Mouse (Mus musculus): ENCODE data around the gene Zdhhc5. TPM values are rescaled to one million over a fixed set of nuclear protein-coding genes. Genes with fewer than 3 reads are reported as not detected.

Zdhhc5 gene
- 56.6 to 59.0 TPM (median 58.3 TPM) in 4 replicates for total RNA-seq (2023)

GRCm38 (mm10) chr2:84714811-84715561, at the start of gene Zdhhc5:
Gene Zdhhc5 (minus strand): TSS chr2:84715180.

GRCm38 (mm10) chr2:84743561-84743960, 28.6 kb upstream of the Zdhhc5 start, which contains the start of gene Gm19426:
Gene Gm19426 (minus strand): TSS chr2:84743655.

GRCm38 (mm10) chr2:84733579-84734300, 18.8 kb upstream of the Zdhhc5 start, which contains the start of gene Ypel4:
Gene Ypel4 (plus strand): TSS chr2:84734058.

GRCm38 (mm10) chr2:84727172-84727858, 12.3 kb upstream of the Zdhhc5 start, which contains the start of gene Clp1:
Gene Clp1 (minus strand): TSS chr2:84727350.

GRCm38 (mm10) chr2:84679016-84679415, 36.0 kb downstream of the Zdhhc5 start, which contains the start of gene Tmx2:
Gene Tmx2 (minus strand): TSS chr2:84679140.

GRCm38 (mm10) chr2:84677968-84678880, 36.8 kb downstream of the Zdhhc5 start, which contains the start of the genes Gm28635 and Med19:
Gene Gm28635 (minus strand): TSS chr2:84678041.
Gene Med19 (plus strand): TSS chr2:84678402.

GRCm38 (mm10) chr2:84670569-84670933, 44.4 kb downstream of the Zdhhc5 start, which contains the start of gene Selenoh:
Gene Selenoh (minus strand): TSS chr2:84670770.

GRCm38 (mm10) chr2:84658806-84659205, 56.2 kb downstream of the Zdhhc5 start, which contains the start of gene Btbd18:
Gene Btbd18 (plus strand): TSS chr2:84659079.

DNA sequence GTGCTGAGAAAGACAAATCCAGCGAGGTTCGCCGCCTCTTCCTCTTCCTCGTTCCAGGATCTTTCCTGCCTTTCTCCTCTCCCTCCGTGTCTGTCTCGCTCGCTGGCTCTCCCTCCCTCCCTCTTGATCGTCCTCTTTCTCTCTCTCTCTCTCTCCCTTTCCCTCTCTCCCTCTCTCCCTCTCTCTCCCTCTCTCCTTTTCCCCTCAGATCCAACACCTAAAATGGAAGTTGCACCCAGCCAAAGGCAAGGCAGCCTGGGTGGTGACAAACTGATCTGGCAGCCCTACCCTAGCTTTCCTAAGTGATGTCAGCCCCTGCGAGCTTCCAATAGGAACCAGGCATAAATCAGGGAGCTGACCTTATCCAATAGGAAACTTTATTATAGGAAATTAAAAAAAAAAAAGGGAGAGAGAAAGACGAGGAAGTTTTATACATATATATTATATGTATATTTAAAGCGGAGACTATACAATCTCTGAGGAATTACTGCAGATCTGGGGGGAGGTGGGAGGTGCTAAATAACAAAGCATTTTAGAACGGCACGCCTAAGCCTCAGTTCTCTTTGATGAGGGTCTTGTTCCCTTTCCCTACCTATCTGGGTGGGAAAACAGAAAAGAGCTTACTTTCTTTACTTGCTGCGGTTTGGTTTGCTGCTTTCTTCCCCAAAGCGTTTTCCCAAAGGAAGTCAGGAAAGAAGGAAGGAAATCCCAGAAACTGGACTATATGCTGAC, 64.3 kb downstream of the Zdhhc5 start, which contains the start of gene Ctnnd1:
Gene Ctnnd1 (minus strand): TSS at position 302 of the 732 bp plus-strand sequence.

Other genes with a start within 250 kb of the Zdhhc5 start
- gene Tfpi, start 238.4 kb downstream of the Zdhhc5 start, total RNA-seq (2023): 1.4 to 3.5 TPM (median 2.2 TPM) in 4 replicates
- gene Ctnnd1, start 64.4 kb downstream of the Zdhhc5 start, total RNA-seq (2023): 2.3 to 3.5 TPM (median 2.6 TPM) in 4 replicates
- gene Btbd18, start 56.1 kb downstream of the Zdhhc5 start, total RNA-seq (2023): 0.18 TPM in 1 of 4 replicates, not detected in the others
- 47.2 to 55.2 TPM (median 52.0 TPM) in 4 replicates for gene Selenoh, start 44.4 kb downstream of the Zdhhc5 start, total RNA-seq (2023)
- gene Gm28635, start 37.1 kb downstream of the Zdhhc5 start, total RNA-seq (2023): not detected in 4 replicates
- 13.2 to 15.1 TPM (median 14.9 TPM) in 4 replicates for gene Med19, start 36.8 kb downstream of the Zdhhc5 start, total RNA-seq (2023)
- 35.7 to 39.7 TPM (median 37.7 TPM) in 4 replicates for gene Tmx2, start 36.0 kb downstream of the Zdhhc5 start, total RNA-seq (2023)
- 20.9 to 25.6 TPM (median 24.0 TPM) in 4 replicates for gene Clp1, start 12.2 kb upstream of the Zdhhc5 start, total RNA-seq (2023)
- 0.94 to 0.98 TPM in 2 of 4 replicates, not detected in the others for gene Ypel4, start 18.9 kb upstream of the Zdhhc5 start, total RNA-seq (2023)
- gene Gm19426, start 28.5 kb upstream of the Zdhhc5 start, total RNA-seq (2023): not detected in 4 replicates
- gene Serping1, start 60.3 kb upstream of the Zdhhc5 start, total RNA-seq (2023): 0.66 to 0.81 TPM in 2 of 4 replicates, not detected in the others
- gene Ube2l6, start 83.6 kb upstream of the Zdhhc5 start, total RNA-seq (2023): 9.9 to 13.9 TPM (median 12.4 TPM) in 4 replicates
- not detected in 4 replicates for gene Smtnl1, start 107.5 kb upstream of the Zdhhc5 start, total RNA-seq (2023)
- 15.5 to 34.2 TPM (median 20.3 TPM) in 4 replicates for gene Timm10, start 111.8 kb upstream of the Zdhhc5 start, total RNA-seq (2023)
- 5.8 to 6.3 TPM (median 5.9 TPM) in 4 replicates for gene Slc43a1, start 123.7 kb upstream of the Zdhhc5 start, total RNA-seq (2023)
- gene Rtn4rl2, start 171.5 kb upstream of the Zdhhc5 start, total RNA-seq (2023): not detected in 4 replicates
- gene Slc43a3, start 221.4 kb upstream of the Zdhhc5 start, total RNA-seq (2023): 9.0 to 14.1 TPM (median 10.9 TPM) in 4 replicates

Measured in B cell, adult 62 days (primary cell).